Mouse (Mus musculus) heart, adult 2 months (tissue): ENCODE measurements at regions not wholly inside any gene's neighbourhood (a gene's known extent, or its start where the extent isn't known, plus 50 kb on each side); places are given as distances from the start of the nearest gene placed in this dataset.
"Not testable (repeated sequence)": the region's sequence is repeated elsewhere in the genome, so short reads cannot be mapped to it uniquely, and the experiment has no call there.

ENCODE experiments used
- CTCF ChIP-seq: fragments of 200-600 bp; IDR thresholded peaks from 2 replicates; pipeline ENCODE4 v1.8.1; 2022; ENCODE audit warnings: antibody characterized with exemption, mild to moderate bottlenecking, moderate library complexity
- EP300 ChIP-seq: fragments of 200-500 bp; IDR thresholded peaks from 2 replicates; pipeline ENCODE4 v1.6.1; 2011; ENCODE audit warnings: low read depth, low read length, control low read depth; ENCODE audit not compliant: insufficient read depth
- POLR2A ChIP-seq: fragments of 200-500 bp; IDR thresholded peaks from 2 replicates; pipeline ENCODE4 v1.6.1; 2011; ENCODE audit warnings: mild to moderate bottlenecking, low read depth, low read length, control low read depth; ENCODE audit not compliant: insufficient read depth

DNA sequence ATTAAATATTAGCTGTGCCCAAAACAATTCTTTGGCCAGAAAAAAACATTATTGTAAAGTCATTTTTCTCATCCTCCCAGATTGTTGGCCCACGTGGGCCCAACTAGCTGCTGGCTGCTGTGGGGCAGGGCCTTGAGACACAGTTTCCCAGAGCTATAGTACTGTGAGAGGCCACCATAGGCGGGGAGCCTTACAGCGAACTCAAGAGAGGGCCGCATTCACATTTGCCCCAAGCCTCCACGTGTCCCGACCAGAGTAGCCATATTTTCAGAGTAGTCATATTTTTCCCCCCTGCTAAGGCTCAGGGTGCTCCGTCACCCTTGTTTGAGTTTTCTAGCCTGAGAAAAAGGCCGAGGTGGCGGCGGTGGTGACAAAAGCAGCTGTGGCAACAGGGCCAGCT lies 826.3 kb downstream of the Dad1 start:
- not testable (repeated sequence) for TF ChIP-seq CTCF, POLR2A, EP300
